Mouse (Mus musculus) MEL (cell line): Measurements from ENCODE around the gene Cacna1c. TPM values are rescaled to one million over a fixed set of nuclear protein-coding genes. Genes with fewer than 3 reads are reported as not detected.

Experiments
- DNase-seq: peaks from one replicate; pipeline ENCODE4 v3.0.0; 2011; ENCODE audit warnings: low read depth, low spot score
- H3K27ac ChIP-seq: 2 replicates; pipeline ENCODE4 v1.5.1; 2012; ENCODE audit warnings: low read depth, mild to moderate bottlenecking, control low read depth, low read length, moderate library complexity; ENCODE audit not compliant: control insufficient read depth
- H3K27me3 ChIP-seq, 2 experiments: fragments of 150-350 bp in 1 of 2; sonication (generic) in 1 of 2; 2 replicates each; pipeline ENCODE4 v1.6.1; 2012; ENCODE audit warnings: low read length in 2 of 2, mild to moderate bottlenecking in 2 of 2, improper control_type of control experiment in 1 of 2, moderate library complexity in 1 of 2; ENCODE audit not compliant: insufficient read depth in 2 of 2, control insufficient read depth in 1 of 2
- H3K36me3 ChIP-seq, 2 experiments: 2 replicates each; pipeline ENCODE4 v1.6.1; 2012 to 2014; ENCODE audit warnings: low read length in 2 of 2, improper control_type of control experiment in 1 of 2, inconsistent platforms in 1 of 2, mild to moderate bottlenecking in 1 of 2; ENCODE audit not compliant: insufficient read depth in 2 of 2, control insufficient read depth in 1 of 2
- H3K4me1 ChIP-seq, 2 experiments: fragments of 150-350 bp in 1 of 2; sonication (generic) in 1 of 2; 2 replicates each; pipeline ENCODE4 v1.6.1; 2012; ENCODE audit warnings: low read length in 2 of 2, improper control_type of control experiment in 1 of 2, mild to moderate bottlenecking in 1 of 2; ENCODE audit not compliant: insufficient read depth in 2 of 2, control insufficient read depth in 1 of 2
- H3K4me3 ChIP-seq, 2 experiments: fragments of 150-350 bp in 1 of 2; sonication (generic) in 1 of 2; 2 replicates each; pipeline ENCODE4 v1.5.1; 2012; ENCODE audit warnings: low read depth in 2 of 2, low read length in 2 of 2, mild to moderate bottlenecking in 2 of 2, moderate library complexity in 2 of 2, control low read depth in 1 of 2, improper control_type of control experiment in 1 of 2; ENCODE audit not compliant: control insufficient read depth in 1 of 2, insufficient read depth in 1 of 2
- H3K79me2 ChIP-seq: 2 replicates; pipeline ENCODE4 v1.6.1; 2012; ENCODE audit warnings: mild to moderate bottlenecking, low read length, moderate library complexity; ENCODE audit not compliant: control insufficient read depth, poor library complexity, insufficient read depth
- H3K9ac ChIP-seq: 2 replicates; pipeline ENCODE4 v1.6.1; 2012; ENCODE audit warnings: low read depth, mild to moderate bottlenecking, control low read depth, low read length, moderate library complexity; ENCODE audit not compliant: control insufficient read depth, poor library complexity, severe bottlenecking
- H3K9me3 ChIP-seq: fragments of 150-350 bp; sonication (generic); replicated peaks from 2 replicates; pipeline ENCODE4 v1.6.1; 2012; ENCODE audit warnings: mild to moderate bottlenecking, low read length, improper control_type of control experiment, moderate library complexity; ENCODE audit not compliant: insufficient read depth
- CTCF ChIP-seq, 3 experiments: IDR thresholded peaks in 2 of 3; conservative IDR thresholded peaks in 1 of 3; 2 replicates each; pipeline ENCODE4 v1.5.1; 2011 to 2012; ENCODE audit warnings: low read length in 3 of 3, low read depth in 2 of 3, mild to moderate bottlenecking in 2 of 3, improper control_type of control experiment in 1 of 3, inconsistent platforms in 1 of 3, mixed read lengths in 1 of 3, moderate library complexity in 1 of 3; ENCODE audit not compliant: control insufficient read depth in 1 of 3, insufficient read depth in 1 of 3, poor library complexity in 1 of 3, severe bottlenecking in 1 of 3
- E2F4 ChIP-seq: IDR thresholded peaks from 2 replicates; pipeline ENCODE4 v1.6.1; 2011; ENCODE audit warnings: low read depth, low read length, improper control_type of control experiment, borderline replicate concordance
- ELF1 ChIP-seq: IDR thresholded peaks from 2 replicates; pipeline ENCODE4 v1.6.1; 2014; ENCODE audit warnings: low read depth, mild to moderate bottlenecking, inconsistent platforms, low read length, improper control_type of control experiment, moderate library complexity
- EP300 ChIP-seq, 2 experiments: IDR thresholded peaks; 2 replicates each; pipeline ENCODE4 v1.6.1; 2011; ENCODE audit warnings: improper control_type of control experiment in 2 of 2, low read length in 2 of 2, low read depth in 1 of 2, mild to moderate bottlenecking in 1 of 2
- ETS1 ChIP-seq: IDR thresholded peaks from 2 replicates; pipeline ENCODE4 v1.6.1; 2012; ENCODE audit warnings: low read depth, mild to moderate bottlenecking, inconsistent platforms, low read length, improper control_type of control experiment, moderate library complexity
- GABPA ChIP-seq: IDR thresholded peaks from 2 replicates; pipeline ENCODE4 v1.6.1; 2012; ENCODE audit warnings: low read depth, mild to moderate bottlenecking, inconsistent platforms, low read length, improper control_type of control experiment, moderate library complexity
- GATA1 ChIP-seq: IDR thresholded peaks from 2 replicates; pipeline ENCODE4 v1.6.1; 2011; ENCODE audit warnings: low read depth, low read length, improper control_type of control experiment
- HCFC1 ChIP-seq: IDR thresholded peaks from 2 replicates; pipeline ENCODE4 v1.6.1; 2012; ENCODE audit warnings: low read depth, mild to moderate bottlenecking, inconsistent platforms, low read length, improper control_type of control experiment, moderate library complexity
- KAT2A ChIP-seq: conservative IDR thresholded peaks from 2 replicates; pipeline ENCODE4 v1.6.1; 2012; ENCODE audit warnings: low read depth, low read length, improper control_type of control experiment, inconsistent platforms
- MAX ChIP-seq: IDR thresholded peaks from 2 replicates; pipeline ENCODE4 v1.6.1; 2011; ENCODE audit warnings: low read length, improper control_type of control experiment
- MAZ ChIP-seq: IDR thresholded peaks from 2 replicates; pipeline ENCODE4 v1.6.1; 2012; ENCODE audit warnings: low read depth, mild to moderate bottlenecking, inconsistent platforms, low read length, improper control_type of control experiment
- MYB ChIP-seq: IDR thresholded peaks from 2 replicates; pipeline ENCODE4 v1.6.1; 2011; ENCODE audit warnings: mild to moderate bottlenecking, low read depth, low read length, improper control_type of control experiment
- MYC ChIP-seq: IDR thresholded peaks from 2 replicates; pipeline ENCODE4 v1.6.1; 2011; ENCODE audit warnings: low read depth, mild to moderate bottlenecking, low read length, improper control_type of control experiment, moderate library complexity
- NELFE ChIP-seq: IDR thresholded peaks from 2 replicates; pipeline ENCODE4 v1.6.1; 2011; ENCODE audit warnings: low read depth, low read length, improper control_type of control experiment
- POLR2A ChIP-seq, 2 experiments: IDR thresholded peaks; 2 replicates each; pipeline ENCODE4 v1.6.1; 2011 to 2012; ENCODE audit warnings: low read length in 2 of 2, mild to moderate bottlenecking in 2 of 2, control low read depth in 1 of 2, improper control_type of control experiment in 1 of 2, low read depth in 1 of 2, moderate library complexity in 1 of 2; ENCODE audit not compliant: control insufficient read depth in 1 of 2, insufficient read depth in 1 of 2, poor library complexity in 1 of 2
- POLR2AphosphoS5 ChIP-seq: IDR thresholded peaks from 2 replicates; pipeline ENCODE4 v1.6.1; 2012; ENCODE audit warnings: low read depth, borderline replicate concordance, mild to moderate bottlenecking, inconsistent platforms, low read length, moderate library complexity, mixed read lengths
- RAD21 ChIP-seq: IDR thresholded peaks from 2 replicates; pipeline ENCODE4 v1.6.1; 2011; ENCODE audit warnings: mild to moderate bottlenecking, low read depth, low read length, improper control_type of control experiment
- RCOR1 ChIP-seq: IDR thresholded peaks from 2 replicates; pipeline ENCODE4 v1.6.1; 2012; ENCODE audit warnings: low read depth, mild to moderate bottlenecking, inconsistent platforms, low read length, improper control_type of control experiment
- SIN3A ChIP-seq: IDR thresholded peaks from 2 replicates; pipeline ENCODE4 v1.6.1; 2012; ENCODE audit warnings: low read length, improper control_type of control experiment, inconsistent platforms
- SMC3 ChIP-seq: IDR thresholded peaks from 2 replicates; pipeline ENCODE4 v1.6.1; 2011; ENCODE audit warnings: low read depth, low read length, improper control_type of control experiment
- TAL1 ChIP-seq: IDR thresholded peaks from 2 replicates; pipeline ENCODE4 v1.6.1; 2012; ENCODE audit warnings: mild to moderate bottlenecking, inconsistent platforms, low read length, moderate library complexity, mixed read lengths
- TCF12 ChIP-seq: IDR thresholded peaks from 2 replicates; pipeline ENCODE4 v1.6.1; 2014; ENCODE audit warnings: low read depth, mild to moderate bottlenecking, inconsistent platforms, low read length, improper control_type of control experiment, moderate library complexity
- ZC3H11A ChIP-seq: IDR thresholded peaks from 2 replicates; pipeline ENCODE4 v1.6.1; 2012; ENCODE audit warnings: low read depth, mild to moderate bottlenecking, inconsistent platforms, low read length, improper control_type of control experiment
- ZNF384 ChIP-seq: IDR thresholded peaks from 2 replicates; pipeline ENCODE4 v1.6.1; 2012; ENCODE audit warnings: low read depth, mild to moderate bottlenecking, inconsistent platforms, low read length, improper control_type of control experiment
- polyA plus RNA-seq, 2 experiments: library from polyadenylated mRNA; stranded (reverse) in 1 of 2; unstranded in 1 of 2; fragments of >175 nt in 1 of 2; fragments of >200 nt in 1 of 2; gene quantifications; 2 replicates each; pipeline versions ENCODE4 v1.2.1 to v1.2.4; 2012; ENCODE audit warnings: low replicate concordance in 2 of 2, low read depth in 1 of 2; ENCODE audit not compliant: insufficient read length in 2 of 2, insufficient read depth in 1 of 2, missing spikeins in 1 of 2
- total RNA-seq: library from RNA; depleted of rRNA; stranded (reverse); fragments of 300-350 nt; gene quantifications from 2 replicates; pipeline ENCODE4 v1.2.3, GENCODE M21; 2012

Gene Cacna1c
- total and polyA plus RNA-seq, 3 experiments: 3.4 to 4.4 TPM; not detected in 1

- no peaks in the 10 kb centered on the region for H3K9me3 ChIP-seq
- H3K9ac ChIP-seq: no peak overlapping the region
- no peak for DNase-seq
- TF ChIP-seq TAL1 (peak; percentile 14; the same call in 1 of the 2 replicates), TCF12 (peak; percentile 60), EP300 (IDR thresholded peaks at IDR 0.05; ENCODE audit: low read depth in 1 of 2, low read length in 2 of 2) (peak; percentile 38 to 42; a peak in 2 of 4 replicates), GATA1 (peak; percentile 50), SMC3 (no peak)
- TF ChIP-seq, all 39 proteins: peak for 4
- H3K4me3 ChIP-seq: no peak overlapping the region
- H3K79me2 ChIP-seq: no peaks in the 10 kb centered on the region
- no peak overlapping the region for H3K27ac ChIP-seq
- H3K4me1 ChIP-seq: peaks cover 19 to 47% of the 10 kb centered on the region in 2 experiments
- H3K27me3 ChIP-seq: no peaks in the 10 kb centered on the region
- H3K36me3 ChIP-seq: peaks cover 0 to 40% of the 10 kb centered on the region in 2 experiments; a peak in 2 of 4 replicates
Measured at GRCm38 (mm10) chr6:118749285-118749684, 446.9 kb downstream of the Cacna1c start.

GRCm38 (mm10) chr6:118742701-118743100, 453.5 kb downstream of the Cacna1c start:
- TF ChIP-seq ELF1: no peak
- no peak for TF ChIP-seq KAT2A
- no peak for TF ChIP-seq SIN3A
- no peak for TF ChIP-seq SMC3
- TF ChIP-seq ZNF384: no peak
- TF ChIP-seq MAX: no peak
- TF ChIP-seq RAD21: no peak
- TF ChIP-seq ETS1: no peak
- no peak for TF ChIP-seq POLR2A (IDR thresholded peaks at IDR 0.05; ENCODE audit: control insufficient read depth in 1 of 2, insufficient read depth in 1 of 2, low read depth in 1 of 2, low read length in 2 of 2, poor library complexity in 1 of 2)
- peaks cover 2 to 8% of the 10 kb centered on the region in 2 experiments; a peak in 3 of 4 replicates for H3K4me1 ChIP-seq
- no peaks in the 10 kb centered on the region for H3K9me3 ChIP-seq
- no peaks in the 10 kb centered on the region for H3K79me2 ChIP-seq
- no peak overlapping the region for H3K4me3 ChIP-seq
- no peak for DNase-seq
- no peaks in the 10 kb centered on the region for H3K27me3 ChIP-seq
- H3K36me3 ChIP-seq: peaks cover 0 to 5% of the 10 kb centered on the region in 2 experiments; a peak in 2 of 4 replicates
- H3K27ac ChIP-seq: no peak overlapping the region
- H3K9ac ChIP-seq: no peak overlapping the region

- H3K9ac ChIP-seq: no peak overlapping the region
- no peak overlapping the region for H3K27ac ChIP-seq
- H3K4me1 ChIP-seq: peaks cover 0 to 6% of the 10 kb centered on the region in 2 experiments; a peak in 2 of 4 replicates
- no peaks in the 10 kb centered on the region for H3K9me3 ChIP-seq
- no peaks in the 10 kb centered on the region for H3K79me2 ChIP-seq
- H3K27me3 ChIP-seq: no peaks in the 10 kb centered on the region
- peaks cover 0 to 2% of the 10 kb centered on the region in 2 experiments; a peak in 2 of 4 replicates for H3K36me3 ChIP-seq
- no peak for TF ChIP-seq HCFC1
- no peak for TF ChIP-seq E2F4
- TF ChIP-seq CTCF (IDR thresholded peaks at IDR 0.05 in 2 of 3, conservative IDR thresholded peaks at IDR 0.05 in 1 of 3; ENCODE audit: control insufficient read depth in 1 of 3, insufficient read depth in 1 of 3, low read depth in 2 of 3, low read length in 3 of 3, poor library complexity in 1 of 3, severe bottlenecking in 1 of 3): no peak
- no peak for TF ChIP-seq POLR2AphosphoS5
- TF ChIP-seq ZC3H11A: no peak
- no peak for TF ChIP-seq SIN3A
- no peak for TF ChIP-seq RAD21
- no peak for TF ChIP-seq NELFE
- TF ChIP-seq MYB: no peak
- no peak for TF ChIP-seq POLR2A (IDR thresholded peaks at IDR 0.05; ENCODE audit: control insufficient read depth in 1 of 2, insufficient read depth in 1 of 2, low read depth in 1 of 2, low read length in 2 of 2, poor library complexity in 1 of 2)
- TF ChIP-seq GABPA: no peak
- no peak for TF ChIP-seq MAZ
- no peak for TF ChIP-seq RCOR1
- TF ChIP-seq ZNF384: no peak
- TF ChIP-seq ETS1: no peak
- TF ChIP-seq MYC: no peak
- no peak for DNase-seq
- no peak overlapping the region for H3K4me3 ChIP-seq
Measured at GRCm38 (mm10) chr6:118741841-118742240, 454.4 kb downstream of the Cacna1c start.
